Mouse (Mus musculus) lung, postnatal 0 days (tissue): ENCODE measurements at regions not wholly inside any gene's neighbourhood (a gene's known extent, or its start where the extent isn't known, plus 50 kb on each side); places are given as distances from the start of the nearest gene placed in this dataset.
A peak's percentile ranks its signal among the peaks of the same experiment; 100 is the strongest.

Experiments
- ATAC-seq: fragments of 200-750 bp; cut with Nextera tagmentation; 2 replicates; pipeline ENCODE4 v1.8.0; 2017; ENCODE audit warnings: moderate library complexity
- DNase-seq: peaks from one replicate; pipeline ENCODE4 v3.0.0-alpha.2; 2016; ENCODE audit warnings: low spot score
- H3K27ac ChIP-seq: fragments of 300-500 bp; sonication (generic); 2 replicates; pipeline ENCODE4 v1.5.1; 2014; ENCODE audit warnings: antibody characterized with exemption, mild to moderate bottlenecking, low read length, mixed read lengths
- H3K27me3 ChIP-seq: fragments of 300-500 bp; sonication (generic); replicated peaks from 2 replicates; pipeline ENCODE4 v1.6.1; 2014; ENCODE audit warnings: low read length, mixed read lengths; ENCODE audit not compliant: insufficient read depth
- H3K36me3 ChIP-seq: fragments of 300-500 bp; sonication (generic); 2 replicates; pipeline ENCODE4 v1.6.1; 2014; ENCODE audit warnings: low read length, mixed read lengths; ENCODE audit not compliant: insufficient read depth
- H3K4me1 ChIP-seq: fragments of 300-500 bp; sonication (generic); 2 replicates; pipeline ENCODE4 v1.6.1; 2014; ENCODE audit warnings: antibody characterized with exemption, low read depth, low read length, mixed read lengths; ENCODE audit not compliant: insufficient read depth
- H3K4me2 ChIP-seq: fragments of 300-500 bp; sonication (generic); replicated peaks from 2 replicates; pipeline ENCODE4 v1.6.1; 2014; ENCODE audit warnings: low read depth, mild to moderate bottlenecking, low read length, moderate library complexity, mixed read lengths
- H3K4me3 ChIP-seq: fragments of 300-500 bp; sonication (generic); 2 replicates; pipeline ENCODE4 v1.5.1; 2014; ENCODE audit warnings: low read depth, low read length
- H3K9ac ChIP-seq: fragments of 300-500 bp; sonication (generic); replicated peaks from 2 replicates; pipeline ENCODE4 v1.6.1; 2014; ENCODE audit warnings: low read depth, mild to moderate bottlenecking
- H3K9me3 ChIP-seq: fragments of 300-500 bp; sonication (generic); 2 replicates; pipeline ENCODE4 v1.6.1; 2016; ENCODE audit warnings: low read length, mixed read lengths
- CTCF ChIP-seq: IDR thresholded peaks from 2 replicates; pipeline ENCODE4 v1.5.1; 2016; ENCODE audit warnings: antibody characterized with exemption, mild to moderate bottlenecking
- EP300 ChIP-seq: IDR thresholded peaks from 2 replicates; pipeline ENCODE4 v1.6.1; 2016; ENCODE audit warnings: antibody characterized with exemption, mild to moderate bottlenecking, control low read depth
- WGBS: fragments of 180-500 bp; shearing (Covaris S2); extraction: QIAGEN DNeasy Blood & Tissue Kit; methylation state at CpG from one replicate; pipeline ENCODE4 v1.1.7; 2014; 5-methylcytosine and 5-hydroxymethylcytosine counted together

DNA sequence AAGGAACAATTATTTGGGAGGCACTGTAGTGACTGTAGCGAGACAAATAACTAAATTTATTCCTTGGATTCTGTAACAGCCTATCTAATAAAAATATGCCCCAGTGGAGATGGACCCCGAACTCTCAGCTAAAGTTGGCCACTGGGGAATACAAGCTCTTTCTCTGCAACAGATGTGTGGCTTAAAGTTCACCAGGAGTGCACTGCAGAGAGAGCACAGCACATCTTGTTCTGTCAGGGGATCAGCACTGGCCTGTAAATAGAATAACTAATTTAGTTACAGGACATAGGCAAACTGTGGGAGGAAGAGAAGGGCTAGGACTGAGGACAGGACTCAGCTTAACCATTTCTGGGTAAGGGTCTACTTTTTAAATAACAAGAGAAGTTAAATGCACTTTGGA is 312.1 kb downstream of the Rnls start:
- H3K4me3 ChIP-seq, result no peak overlapping the region
- no peaks in the 10 kb centered on the region for H3K4me1 ChIP-seq
- H3K27me3 ChIP-seq, result no peaks in the 10 kb centered on the region
- 75% methylated on average over 2 of the region's 2 CpGs for WGBS
- no peak overlapping the region for H3K27ac ChIP-seq
- no peak for TF ChIP-seq CTCF
- peak; percentile 59; the same call in 1 of the 2 replicates for TF ChIP-seq EP300
- no peaks in the 10 kb centered on the region for H3K36me3 ChIP-seq
- no peak for ATAC-seq
- no peaks in the 10 kb centered on the region for H3K9me3 ChIP-seq
- H3K9ac ChIP-seq, result no peak overlapping the region
- DNase-seq, result peak; percentile 12
- H3K4me2 ChIP-seq, result no peak overlapping the region

DNA sequence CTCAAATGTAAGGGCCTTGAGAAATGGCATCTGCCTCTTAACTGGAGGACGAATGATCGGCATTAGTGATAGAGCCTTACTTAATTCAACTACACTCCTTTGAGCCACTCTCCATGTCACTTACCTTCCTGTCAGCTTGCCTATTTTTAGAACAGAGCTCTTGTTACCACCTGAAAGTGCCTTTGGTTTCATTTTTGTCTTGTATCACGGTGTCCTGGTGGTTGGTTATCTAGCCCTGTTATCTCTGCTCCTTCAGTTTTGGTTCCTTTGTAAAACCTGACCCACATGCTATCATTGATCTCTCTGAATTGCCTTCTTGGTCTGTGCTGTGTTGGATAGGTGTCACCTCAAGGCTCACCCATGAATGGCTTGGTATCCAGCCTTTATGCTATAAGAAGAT is 310.6 kb downstream of the Rnls start:
- Histone ChIP-seq H3K9me3 (no peaks in the 10 kb centered on the region), H3K9ac (no peak overlapping the region), H3K27ac (no peak overlapping the region), H3K36me3 (no peaks in the 10 kb centered on the region), H3K4me2 (no peak overlapping the region), H3K4me1 (no peaks in the 10 kb centered on the region), H3K4me3 (no peak overlapping the region), H3K27me3 (no peaks in the 10 kb centered on the region)
- no peak for ATAC-seq
- no peak for DNase-seq
- WGBS, result 58% methylated on average over 3 of the region's 3 CpGs
- no peak for TF ChIP-seq CTCF
- TF ChIP-seq EP300, result no peak

DNA sequence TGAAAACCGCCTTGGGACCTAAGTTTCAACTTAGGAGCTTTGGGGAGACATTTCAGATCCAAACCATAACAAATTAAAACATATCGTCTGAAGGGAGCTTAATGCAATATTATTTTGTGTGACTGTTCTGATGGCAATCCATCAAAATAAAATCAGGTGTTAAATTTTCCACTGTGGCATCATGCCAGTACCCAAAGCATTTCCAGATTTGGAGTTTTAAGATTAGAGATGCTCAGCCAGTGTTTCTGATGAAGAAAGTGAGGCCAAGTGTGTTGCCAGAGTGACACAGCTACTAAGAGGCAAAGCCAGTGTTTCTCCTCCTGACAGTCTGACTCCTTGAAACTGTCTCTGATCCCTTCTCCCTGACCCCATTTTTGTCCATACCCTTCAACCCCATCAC is 308.7 kb downstream of the Rnls start:
- H3K4me1 ChIP-seq, result no peaks in the 10 kb centered on the region
- no peaks in the 10 kb centered on the region for H3K9me3 ChIP-seq
- H3K36me3 ChIP-seq, result no peaks in the 10 kb centered on the region
- TF ChIP-seq EP300, result no peak
- TF ChIP-seq CTCF, result no peak
- ATAC-seq (no peak), DNase-seq (no peak)
- no peak overlapping the region for H3K4me2 ChIP-seq
- no peak overlapping the region for H3K4me3 ChIP-seq
- H3K27me3 ChIP-seq, result no peaks in the 10 kb centered on the region
- no peak overlapping the region for H3K9ac ChIP-seq
- 74% methylated on average over 2 of the region's 2 CpGs for whole genome bisulfite sequencing
- H3K27ac ChIP-seq, result no peak overlapping the region

DNA sequence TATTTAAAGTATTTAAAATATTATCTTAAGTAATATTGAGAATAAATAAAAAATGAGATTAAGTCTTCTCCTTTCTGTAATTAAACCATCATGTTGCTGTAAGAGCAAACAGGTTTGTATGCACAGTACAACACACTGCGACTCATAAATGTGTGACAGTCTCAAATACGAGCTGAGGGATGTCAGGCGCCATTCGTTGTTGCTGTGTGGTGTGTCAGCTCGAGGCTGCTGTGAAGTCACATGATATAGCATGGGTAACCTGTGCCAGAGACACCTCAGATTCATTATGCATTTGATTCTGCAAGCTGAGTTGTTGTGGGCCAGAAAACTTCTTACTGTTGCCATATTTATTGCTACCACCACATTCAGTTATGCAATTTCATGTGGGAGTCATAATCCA is 307.4 kb downstream of the Rnls start:
- H3K27ac ChIP-seq, result no peak overlapping the region
- TF ChIP-seq EP300, result no peak
- no peak for TF ChIP-seq CTCF
- no peaks in the 10 kb centered on the region for H3K9me3 ChIP-seq
- ATAC-seq, result no peak
- no peak overlapping the region for H3K9ac ChIP-seq
- no peaks in the 10 kb centered on the region for H3K27me3 ChIP-seq
- no peak overlapping the region for H3K4me3 ChIP-seq
- H3K4me2 ChIP-seq, result no peak overlapping the region
- no peak for DNase-seq
- H3K36me3 ChIP-seq, result no peaks in the 10 kb centered on the region
- H3K4me1 ChIP-seq, result no peaks in the 10 kb centered on the region
- WGBS, result 80% methylated on average over 5 of the region's 5 CpGs
